8 mouse cellular contexts compared by ENCODE assay signal in genomic region chr8:4612932-4613853, GRCm38 (mm10). TPM values are rescaled to one million over a fixed set of nuclear protein-coding genes. Genes with fewer than 3 reads are reported as not detected.
DNase-seq lines count a peak whose midpoint lies in the region; ATAC-seq lines count a peak whose summit lies in the region.

TSS of gene Zfp958 (plus strand) at chr8:4613167.

- intact Hi-C loops in gastrocnemius, postnatal 14 days (cut with DNase I; ENCODE audit: low total_unique reads) = no loop called here
- intact Hi-C loops in left cerebral cortex, postnatal 10 days (cut with DNase I) = no loop called here

- ATAC-seq in inflammation-experienced regulatory T-cells, adult 6 months = peak; percentile 99
- ATAC-seq in megakaryocyte-erythroid progenitor cell, adult 5-6 weeks (replicated peaks; ENCODE audit: low FRiP score, low TSS enrichment, poor library complexity, severe bottlenecking) = peak; percentile 99

- peak; percentile 93 to 98 for DNase-seq in adrenal gland, adult (ENCODE audit: inconsistent age in 2 of 2, low spot score in 1 of 2)
- peak; percentile 97 for DNase-seq in embryo, embryonic 10.5 days (ENCODE audit: low spot score)
- DNase-seq in gastrocnemius, postnatal 14 days = peak; percentile 89
- peak; percentile 95 to 98 for DNase-seq in left cerebral cortex, postnatal 10 days (ENCODE audit: extremely low spot score in 1 of 2, low spot score in 2 of 2)
- DNase-seq in right cerebral cortex, postnatal 25 days = peak; percentile 91
- DNase-seq in urinary bladder, postnatal 4 days (ENCODE audit: low spot score in 2 of 2) = peak; percentile 87 to 93

RNA-seq across cellular contexts. Expression of gene Zfp958, which starts in this region (rescaled TPM):
- total RNA-seq in gastrocnemius, postnatal 14 days (2021) = 1 to 10 TPM; 6.6 to 7.0 TPM
- polyA plus RNA-seq in inflammation-experienced regulatory T-cells, adult 6 months (2017; shearing (Covaris generic)) = 10 to 100 TPM; 15.0 to 21.7 (median 15.1) TPM
- 10 to 100 TPM; 13.9 to 14.7 TPM for total RNA-seq in left cerebral cortex, postnatal 10 days (2021)
- total RNA-seq in megakaryocyte-erythroid progenitor cell, adult 5-6 weeks (2014; fragmentation: Nextera tagmentation) = 14.4 and 16.0 TPM in 2 replicates
- 12.3 and 12.5 TPM in 2 replicates for total RNA-seq in megakaryocyte-erythroid progenitor cell, adult 5-6 weeks (2017)

Comparison
In these comparisons a context has a peak if more than half of its experiments do, and no peak if none do; other contexts are left out.
1. Peak in every context shown above with its lines: DNase-seq and ATAC-seq.